Mouse (Mus musculus): ENCODE measurements at regions not wholly inside any gene's neighbourhood (a gene's known extent, or its start where the extent isn't known, plus 50 kb on each side); places are given as distances from the start of the nearest gene placed in this dataset.
"Not testable (repeated sequence)": the region's sequence is repeated elsewhere in the genome, so short reads cannot be mapped to it uniquely, and the experiment has no call there.

DNA sequence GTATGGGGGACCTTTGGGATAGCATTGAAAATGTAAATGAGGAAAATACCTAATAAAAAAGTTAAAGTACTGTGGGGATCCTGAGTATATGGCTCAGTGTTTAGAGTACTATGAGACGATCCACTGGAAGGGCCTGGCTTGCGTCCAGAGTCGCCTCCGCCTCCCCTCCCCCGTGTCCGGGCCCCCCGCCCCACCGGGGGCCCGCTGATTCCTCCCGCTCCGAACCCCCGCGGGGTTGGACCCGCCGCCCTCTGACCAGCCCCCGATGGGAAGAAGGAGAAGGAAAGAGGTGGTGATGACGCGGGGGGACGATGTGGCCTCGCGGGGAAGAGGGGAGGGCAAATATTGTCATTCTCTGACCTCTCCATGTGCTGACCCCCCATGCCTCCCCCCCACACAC, 234.0 kb upstream of the 9530002B09Rik start:
- WGBS, result no CpG with 5 or more reads among the region's 21 CpGs
- not testable (repeated sequence) for H3K9ac ChIP-seq (ENCODE audit: low read depth, low read length); H3K4me2 ChIP-seq (replicated peaks; ENCODE audit: low read depth); H3K27me3 ChIP-seq (replicated peaks; ENCODE audit: control insufficient read depth, insufficient read depth, low read length); H3K9me3 ChIP-seq (ENCODE audit: control insufficient read depth); H3K4me3 ChIP-seq (ENCODE audit: low read depth, low read length); H3K27ac ChIP-seq (ENCODE audit: low read depth, low read length); H3K36me3 ChIP-seq (ENCODE audit: control insufficient read depth, insufficient read depth); H3K4me1 ChIP-seq (replicated peaks; ENCODE audit: control insufficient read depth, insufficient read depth, low read length)
- peak; percentile 100 for ATAC-seq
